Mouse (Mus musculus) neural tube, embryonic 11.5 days (tissue): Measurements from ENCODE around the gene Mylk2. TPM values are rescaled to one million over a fixed set of nuclear protein-coding genes. Genes with fewer than 3 reads are reported as not detected.
A peak's percentile ranks its signal among the peaks of the same experiment; 100 is the strongest.

Source experiments
- ATAC-seq: fragments of 200-750 bp; cut with Nextera tagmentation; 2 replicates; pipeline ENCODE4 v1.8.0; 2017; ENCODE audit warnings: moderate number of reproducible peaks, mild to moderate bottlenecking, moderate TSS enrichment, moderate library complexity; ENCODE audit not compliant: insufficient read depth, low FRiP score, low TSS enrichment
- DNase-seq: peaks from one replicate; pipeline ENCODE4 v3.0.0-alpha.2; 2015; ENCODE audit warnings: low spot score
- H3K27ac ChIP-seq: fragments of 300-500 bp; sonication (generic); 2 replicates; pipeline ENCODE4 v1.5.1; 2014; ENCODE audit warnings: low read depth, mild to moderate bottlenecking, low read length
- H3K27me3 ChIP-seq: fragments of 300-500 bp; sonication (generic); 2 replicates; pipeline ENCODE4 v1.6.1; 2014; ENCODE audit warnings: mild to moderate bottlenecking, low read length, mixed read lengths; ENCODE audit not compliant: control insufficient read depth, insufficient read depth
- H3K36me3 ChIP-seq: fragments of 300-500 bp; sonication (generic); 2 replicates; pipeline ENCODE4 v1.6.1; 2014; ENCODE audit warnings: mild to moderate bottlenecking, low read length, moderate library complexity, mixed read lengths; ENCODE audit not compliant: control insufficient read depth, insufficient read depth
- H3K4me1 ChIP-seq: fragments of 300-500 bp; sonication (generic); 2 replicates; pipeline ENCODE4 v1.6.1; 2014; ENCODE audit warnings: low read length, mixed read lengths; ENCODE audit not compliant: control insufficient read depth, insufficient read depth
- H3K4me2 ChIP-seq: fragments of 300-500 bp; sonication (generic); 2 replicates; pipeline ENCODE4 v1.6.1; 2014; ENCODE audit warnings: low read depth, mild to moderate bottlenecking, moderate library complexity
- H3K4me3 ChIP-seq: fragments of 300-500 bp; sonication (generic); 2 replicates; pipeline ENCODE4 v1.5.1; 2014; ENCODE audit warnings: low read depth, low read length
- H3K9ac ChIP-seq: fragments of 300-500 bp; sonication (generic); 2 replicates; pipeline ENCODE4 v1.6.1; 2014; ENCODE audit warnings: mild to moderate bottlenecking, low read length
- H3K9me3 ChIP-seq: fragments of 300-500 bp; sonication (generic); 2 replicates; pipeline ENCODE4 v1.6.1; 2016; ENCODE audit warnings: low read length; ENCODE audit not compliant: control insufficient read depth
- WGBS: fragments of 180-500 bp; shearing (Covaris S2); extraction: QIAGEN DNeasy Blood & Tissue Kit; methylation state at CpG from one replicate; pipeline ENCODE4 v1.1.7; 2014; 5-methylcytosine and 5-hydroxymethylcytosine counted together
- polyA plus RNA-seq: library from polyadenylated mRNA; unstranded; fragments of >200 nt; fragmentation: Nextera tagmentation; extraction: Ambion mirVana; gene quantifications from 2 replicates; pipeline ENCODE4 v1.2.1, GENCODE M21; 2014

Gene Mylk2
- polyA plus RNA-seq, 1 experiment from 2014 or later, result not detected

DNA sequence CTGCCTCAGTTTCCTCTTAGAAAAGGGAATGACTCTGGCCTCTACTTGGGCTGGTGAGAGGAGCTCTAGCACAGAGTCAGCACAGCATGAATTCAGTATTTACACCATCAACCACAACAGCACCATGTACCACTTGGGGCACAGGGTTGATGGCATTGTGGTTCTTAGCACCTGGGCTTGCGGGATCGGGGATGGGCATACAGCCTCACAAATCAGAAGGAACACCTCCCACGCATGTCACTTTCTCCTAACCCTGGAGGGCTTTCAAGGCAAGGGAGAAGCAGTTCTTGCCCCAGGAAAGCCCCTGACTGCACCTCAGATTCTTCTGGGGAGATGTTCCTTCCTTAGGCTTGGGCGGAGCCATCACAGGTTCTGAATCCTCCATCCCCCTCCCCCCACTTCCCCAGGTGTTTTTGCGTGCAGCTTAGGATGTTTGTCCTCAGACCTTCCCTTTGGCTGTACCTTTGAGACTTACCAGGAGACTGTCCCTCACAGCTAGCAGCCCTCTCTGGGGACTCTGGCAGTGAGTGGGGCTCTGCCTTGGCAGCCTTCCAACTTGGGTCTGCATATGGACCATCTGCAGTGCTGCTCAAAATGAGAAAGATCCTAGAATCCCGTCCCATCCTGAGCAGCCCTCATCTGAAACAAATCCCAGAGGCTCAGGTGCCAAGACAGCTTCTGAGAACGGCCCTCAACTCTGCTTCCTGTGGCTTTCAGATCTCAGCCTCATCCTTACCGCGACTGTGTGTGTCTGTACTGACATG, 4.7 kb upstream of the Mylk2 start:
- ATAC-seq (no peak), DNase-seq (no peak)
- Histone ChIP-seq H3K4me1 (peaks cover 2% of the 10 kb centered on the region; the same call in 1 of the 2 replicates), H3K4me2 (no peak overlapping the region), H3K27me3 (peaks cover 4% of the 10 kb centered on the region; the same call in 1 of the 2 replicates), H3K9ac (no peak overlapping the region), H3K36me3 (no peaks in the 10 kb centered on the region), H3K4me3 (no peak overlapping the region), H3K27ac (no peak overlapping the region), H3K9me3 (no peaks in the 10 kb centered on the region)
- WGBS, result 70% methylated on average over 9 of the region's 9 CpGs

DNA sequence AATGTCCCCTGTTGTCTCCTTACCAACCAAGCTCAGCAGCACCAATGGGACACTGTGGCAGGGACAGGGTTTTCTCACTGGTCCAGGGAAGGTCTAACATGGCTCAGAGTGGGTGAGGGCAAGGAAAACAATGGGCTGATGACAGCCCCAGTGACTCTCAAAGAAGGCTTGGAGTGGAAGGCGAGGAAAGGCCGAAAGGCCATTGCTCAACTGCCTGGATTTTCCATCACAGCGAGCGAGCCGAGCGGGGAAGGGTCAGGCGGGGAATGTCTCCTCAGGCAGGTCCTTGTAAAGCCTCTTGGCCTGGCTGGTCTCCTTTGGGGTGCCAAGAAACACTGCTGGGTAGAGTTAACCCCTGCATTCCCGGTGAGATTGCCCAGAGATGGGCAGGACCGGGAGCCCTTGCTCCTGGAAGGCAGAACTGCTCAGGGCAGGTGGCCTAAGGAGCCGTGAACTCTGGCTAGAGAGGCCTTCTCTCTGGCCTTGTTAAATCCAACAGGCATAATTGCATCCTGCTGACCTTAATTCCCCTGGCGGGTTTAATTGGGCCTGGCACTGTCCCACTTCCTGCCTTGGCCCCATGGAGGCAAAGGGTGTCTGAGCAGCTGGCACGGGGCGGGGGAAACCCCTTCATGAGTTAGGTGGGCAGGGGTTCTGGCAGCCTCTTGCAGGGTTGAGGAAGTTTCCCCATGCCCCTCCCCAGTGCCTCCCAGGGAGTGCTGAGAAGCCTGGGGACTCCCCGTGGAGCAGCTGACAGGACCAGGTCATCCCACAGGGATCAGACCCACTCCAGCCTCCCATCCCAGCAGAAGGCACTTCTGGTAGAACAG, 3.8 kb upstream of the Mylk2 start:
- H3K9me3 ChIP-seq, result no peaks in the 10 kb centered on the region
- no peaks in the 10 kb centered on the region for H3K36me3 ChIP-seq
- DNase-seq (no peak), ATAC-seq (no peak)
- H3K4me3 ChIP-seq, result no peak overlapping the region
- WGBS, result 51% methylated on average over 14 of the region's 14 CpGs
- H3K27ac ChIP-seq, result no peak overlapping the region
- peaks cover 10% of the 10 kb centered on the region for H3K27me3 ChIP-seq
- H3K4me2 ChIP-seq, result no peak overlapping the region
- peaks cover 2% of the 10 kb centered on the region; the same call in 1 of the 2 replicates for H3K4me1 ChIP-seq
- no peak overlapping the region for H3K9ac ChIP-seq

DNA sequence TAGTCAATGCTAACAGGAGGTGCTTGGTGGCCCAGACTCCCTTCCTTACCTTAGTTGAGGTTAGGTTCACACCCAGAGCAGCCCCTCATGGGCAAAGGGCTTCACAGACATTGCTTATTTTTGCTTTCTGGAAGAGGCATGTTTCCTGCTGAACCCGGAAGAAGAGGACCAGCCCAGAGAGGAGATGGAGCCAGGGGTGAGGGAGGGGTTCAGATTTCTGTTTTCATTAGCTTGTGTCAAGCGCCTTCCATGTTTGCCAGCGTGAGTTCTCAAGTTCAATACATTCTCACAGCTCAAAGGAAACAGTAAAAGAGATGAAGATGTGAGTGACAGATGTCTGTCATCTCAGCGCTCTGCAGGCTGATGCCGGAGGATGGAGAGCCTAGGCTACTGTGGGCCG, 1.3 kb upstream of the Mylk2 start:
- 79% methylated on average over 6 of the region's 6 CpGs for WGBS
- no peak overlapping the region for H3K4me3 ChIP-seq
- no peaks in the 10 kb centered on the region for H3K9me3 ChIP-seq
- no peak overlapping the region for H3K27ac ChIP-seq
- peaks cover 17% of the 10 kb centered on the region for H3K27me3 ChIP-seq
- DNase-seq (no peak), ATAC-seq (no peak)
- no peak overlapping the region for H3K4me2 ChIP-seq
- H3K36me3 ChIP-seq, result no peaks in the 10 kb centered on the region
- H3K4me1 ChIP-seq, result peaks cover 7% of the 10 kb centered on the region; the same call in 1 of the 2 replicates
- H3K9ac ChIP-seq, result no peak overlapping the region

DNA sequence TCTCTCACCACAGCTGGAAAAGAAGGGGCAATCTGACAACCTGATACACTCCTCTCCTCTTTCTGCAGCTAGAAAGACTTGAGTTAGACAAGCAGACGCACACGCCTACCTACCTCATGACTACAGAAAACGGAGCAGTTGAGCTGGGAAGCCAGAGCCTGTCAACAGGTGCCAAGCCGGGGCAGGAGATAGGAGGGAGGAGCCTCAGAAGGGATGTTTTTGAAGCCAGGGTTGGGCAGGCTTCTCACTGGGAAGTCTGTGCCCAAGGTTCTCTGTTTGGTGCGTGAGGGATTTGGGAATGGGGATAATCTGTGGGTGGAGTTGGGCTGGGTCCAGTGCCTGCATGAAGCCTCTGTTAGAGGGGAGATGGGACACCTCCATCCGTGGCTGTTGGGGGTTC, 280 bp downstream of the Mylk2 start:
- Histone ChIP-seq H3K4me2 (no peak overlapping the region), H3K4me3 (no peak overlapping the region), H3K9ac (no peak overlapping the region), H3K4me1 (peaks cover 7% of the 10 kb centered on the region; the same call in 1 of the 2 replicates), H3K27ac (no peak overlapping the region), H3K27me3 (peaks cover 17% of the 10 kb centered on the region), H3K9me3 (no peaks in the 10 kb centered on the region), H3K36me3 (no peaks in the 10 kb centered on the region)
- WGBS, result 31% methylated on average over 6 of the region's 6 CpGs
- ATAC-seq (no peak), DNase-seq (no peak)

DNA sequence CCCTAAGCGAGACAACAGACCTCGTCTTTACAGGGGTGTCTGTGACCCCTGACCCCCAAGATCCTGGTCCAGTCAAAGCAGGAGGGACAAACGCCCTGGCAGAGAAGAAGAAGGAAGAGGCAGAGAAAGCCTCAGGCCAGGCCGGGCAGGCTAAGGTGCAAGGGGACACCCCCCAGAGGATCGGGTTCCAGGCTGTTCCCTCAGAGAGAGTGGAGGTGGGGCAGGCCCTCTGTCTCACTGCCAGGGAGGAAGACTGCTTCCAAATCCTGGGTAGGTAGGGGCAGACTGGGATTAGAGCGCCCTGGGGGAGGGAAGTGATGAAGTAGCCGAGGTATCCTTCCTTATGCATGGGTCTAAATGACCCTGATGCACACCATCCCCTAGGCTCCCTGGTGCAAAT, 2.3 kb downstream of the Mylk2 start:
- H3K36me3 ChIP-seq, result no peaks in the 10 kb centered on the region
- no peak overlapping the region for H3K27ac ChIP-seq
- H3K9me3 ChIP-seq, result no peaks in the 10 kb centered on the region
- WGBS, result 33% methylated on average over 7 of the region's 7 CpGs
- DNase-seq (no peak), ATAC-seq (no peak)
- H3K4me3 ChIP-seq, result no peak overlapping the region
- H3K4me2 ChIP-seq, result no peak overlapping the region
- no peak overlapping the region for H3K9ac ChIP-seq
- H3K4me1 ChIP-seq, result peaks cover 7% of the 10 kb centered on the region; the same call in 1 of the 2 replicates
- H3K27me3 ChIP-seq, result peaks cover 17% of the 10 kb centered on the region

DNA sequence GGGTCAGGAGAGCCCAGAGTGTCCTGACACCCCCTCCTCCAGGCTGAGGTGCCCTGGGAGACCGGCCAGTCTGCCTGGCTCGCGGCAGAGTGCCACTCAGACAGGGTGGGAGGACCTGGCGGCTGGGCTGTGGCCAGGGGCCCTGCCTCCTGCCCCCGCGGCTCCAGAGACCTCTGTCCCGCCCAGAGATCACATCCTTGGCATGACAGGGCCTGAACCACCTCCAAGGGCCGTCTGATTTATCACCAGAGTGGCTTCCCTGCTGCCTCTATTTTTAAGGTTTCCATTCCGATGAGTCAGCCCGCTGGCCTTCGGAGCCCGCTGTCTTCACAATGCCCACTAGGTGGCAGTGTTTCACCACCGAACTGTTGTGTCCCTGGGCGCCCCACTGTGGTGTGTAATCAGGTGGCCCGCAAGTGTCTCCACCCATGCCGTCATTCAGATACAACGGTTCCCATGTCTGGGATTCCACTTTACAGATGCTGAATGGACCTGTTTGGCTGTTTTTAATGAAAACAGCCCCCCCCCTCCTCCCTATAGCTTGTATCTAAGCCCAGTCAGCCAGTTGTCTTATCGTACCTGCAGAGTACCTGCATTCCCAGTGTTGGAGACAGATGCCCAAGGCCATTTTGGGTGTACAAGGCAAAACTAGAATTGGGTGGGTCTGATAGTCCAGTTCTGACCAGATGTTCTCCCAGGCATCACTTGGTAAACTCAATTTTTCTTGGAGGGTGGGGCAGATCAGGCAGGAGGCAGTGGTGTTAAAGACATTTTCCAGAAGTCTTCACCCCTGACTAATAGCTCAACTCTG, 3.4 kb downstream of the Mylk2 start:
- peak overlapping the region; percentile 26; the same call in 1 of the 2 replicates for H3K9ac ChIP-seq
- H3K4me2 ChIP-seq, result peak overlapping the region; percentile 26
- peaks cover 17% of the 10 kb centered on the region for H3K27me3 ChIP-seq
- H3K9me3 ChIP-seq, result no peaks in the 10 kb centered on the region
- DNase-seq (peak; percentile 88), ATAC-seq (peak; percentile 71)
- H3K36me3 ChIP-seq, result no peaks in the 10 kb centered on the region
- H3K27ac ChIP-seq, result no peak overlapping the region
- peaks cover 7% of the 10 kb centered on the region; the same call in 1 of the 2 replicates for H3K4me1 ChIP-seq
- WGBS, result 4% methylated on average over 15 of the region's 18 CpGs
- H3K4me3 ChIP-seq, result peak overlapping the region; percentile 2; the same call in 1 of the 2 replicates

DNA sequence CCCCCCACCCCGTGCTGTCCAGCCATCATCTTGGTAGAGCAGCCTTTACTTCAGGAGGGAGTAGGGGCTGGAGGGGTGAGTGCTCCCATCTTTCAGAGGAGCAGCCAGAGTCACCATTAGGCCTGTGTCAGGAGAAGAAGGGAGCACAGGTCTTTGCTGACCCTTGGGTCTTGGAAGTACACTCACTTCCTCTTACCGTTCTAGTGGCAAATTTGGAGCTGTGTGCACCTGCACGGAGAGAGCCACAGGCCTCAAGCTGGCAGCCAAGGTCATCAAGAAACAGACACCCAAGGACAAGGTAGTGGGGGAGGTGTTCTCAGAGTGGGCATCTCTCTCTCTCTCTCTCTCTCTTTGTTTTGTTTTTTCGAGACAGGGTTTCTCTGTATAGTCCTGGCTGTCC, 4.3 kb downstream of the Mylk2 start:
- no peaks in the 10 kb centered on the region for H3K9me3 ChIP-seq
- no peak overlapping the region for H3K27ac ChIP-seq
- DNase-seq (no peak), ATAC-seq (no peak)
- H3K27me3 ChIP-seq, result peaks cover 17% of the 10 kb centered on the region
- WGBS, result 83% methylated on average over 4 of the region's 4 CpGs
- no peak overlapping the region for H3K9ac ChIP-seq
- no peak overlapping the region for H3K4me2 ChIP-seq
- peaks cover 7% of the 10 kb centered on the region; the same call in 1 of the 2 replicates for H3K4me1 ChIP-seq
- no peak overlapping the region for H3K4me3 ChIP-seq
- H3K36me3 ChIP-seq, result no peaks in the 10 kb centered on the region

DNA sequence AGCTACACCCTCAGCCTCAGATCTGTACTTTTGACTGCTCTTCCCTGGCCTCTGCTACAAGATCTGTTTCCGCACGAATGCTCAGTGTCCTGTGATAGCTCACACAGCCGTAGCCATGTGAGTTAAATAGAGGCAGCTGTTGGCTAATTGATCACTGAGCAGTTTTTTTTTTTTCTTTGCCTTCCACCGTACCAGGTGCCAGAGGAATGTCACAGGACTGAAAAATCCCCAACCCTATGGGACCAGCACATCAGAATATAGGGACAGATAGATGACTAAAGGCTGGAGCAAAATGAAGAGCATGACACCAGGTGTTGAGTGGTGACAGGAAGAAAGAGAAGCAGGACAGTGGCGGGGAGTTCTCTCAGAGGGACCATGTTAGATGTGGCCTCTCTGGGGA, 5.0 kb downstream of the Mylk2 start:
- 61% methylated on average over 5 of the region's 5 CpGs for WGBS
- Histone ChIP-seq H3K4me1 (peaks cover 5% of the 10 kb centered on the region; the same call in 1 of the 2 replicates), H3K9me3 (no peaks in the 10 kb centered on the region), H3K27ac (no peak overlapping the region), H3K4me3 (no peak overlapping the region), H3K27me3 (peaks cover 16% of the 10 kb centered on the region), H3K4me2 (no peak overlapping the region), H3K9ac (no peak overlapping the region), H3K36me3 (no peaks in the 10 kb centered on the region)
- DNase-seq (no peak), ATAC-seq (no peak)
